Mouse (Mus musculus): ENCODE results near the gene Rab4a.
A peak's percentile ranks its signal among the peaks of the same experiment; 100 is the strongest.

GRCm38 (mm10) chr8:123823111-123823510, 17.3 kb downstream of the Rab4a start:
- TF ChIP-seq CTCF (IDR thresholded peaks at IDR 0.05; ENCODE audit: low read depth) = peak; percentile 49
- TF ChIP-seq EP300 (optimal IDR thresholded peaks at IDR 0.05) = no peak
